Comparison of ENCODE assay signal across 23 mouse cellular contexts in the genomic region with DNA sequence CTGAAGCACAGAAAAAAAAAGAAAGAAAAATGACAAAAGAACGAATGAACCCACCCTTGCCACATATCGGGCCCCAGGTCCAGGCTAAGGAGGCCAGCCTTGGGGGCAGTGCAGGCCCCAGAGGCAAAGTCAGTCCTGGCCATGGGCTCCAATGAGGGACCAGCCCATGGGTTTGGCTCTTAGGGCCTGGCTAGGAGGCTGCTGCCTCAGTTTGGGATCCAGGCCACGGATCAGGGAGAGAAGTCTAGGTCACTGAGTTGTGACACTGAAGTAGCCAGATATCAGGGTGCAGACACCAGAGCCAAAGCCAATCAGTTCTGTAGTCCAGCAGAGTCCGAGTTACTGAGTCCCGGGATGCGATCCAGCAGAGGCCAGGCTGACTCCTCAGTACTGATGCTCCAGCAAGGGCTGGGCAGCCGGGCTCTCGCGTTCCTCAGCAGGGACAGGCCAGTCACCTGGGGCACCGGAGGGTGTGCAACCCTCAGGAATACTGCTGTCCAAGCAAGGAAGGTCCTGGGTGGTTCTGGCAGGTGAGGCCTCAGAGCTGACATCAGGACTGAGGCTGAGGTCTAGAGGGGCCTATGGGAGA. TPM values are rescaled to one million over a fixed set of nuclear protein-coding genes. Genes with fewer than 3 reads are reported as not detected.
DNase-seq lines count a peak whose midpoint lies in the region; ATAC-seq and TF ChIP-seq lines count a peak whose summit lies in the region.
"Had no signal": no experiment of that assay in that cellular context is flagged by ENCODE, and none has a peak within 500 bp of the region (broad histone marks: within the 10 kb centered on the region; RNA-seq: fewer than 3 reads in every experiment).

No protein-coding gene starts in this region.

- H3K4me3 ChIP-seq in heart, embryonic 10.5 days: no peak overlapping the region; the same call in 1 of the 2 replicates
- H3K4me3 ChIP-seq in heart, adult 2 months: no peak overlapping the region
- peak overlapping the region; percentile 60; the same call in 1 of the 2 replicates for H3K4me3 ChIP-seq in G1E (ENCODE audit: low read depth, low read length)
- no peak overlapping the region for H3K4me3 ChIP-seq in liver, embryonic 11.5 days (ENCODE audit: low read depth, low read length)

- peak overlapping the region; percentile 85 for H3K4me2 ChIP-seq in liver, embryonic 11.5 days

- peak overlapping the region; percentile 32; the same call in 1 of the 2 replicates for H3K27ac ChIP-seq in heart, embryonic 10.5 days
- H3K27ac ChIP-seq in heart, adult 2 months: no peak overlapping the region
- peak overlapping the region; percentile 91 for H3K27ac ChIP-seq in liver, embryonic 11.5 days (ENCODE audit: low read depth, low read length)
- H3K27ac ChIP-seq: hindbrain, embryonic 14.5 days; neural tube, embryonic 12.5 days had no signal

- H3K36me3 ChIP-seq in heart, embryonic 10.5 days: peaks cover 65% of the 10 kb centered on the region
- no peaks in the 10 kb centered on the region for H3K36me3 ChIP-seq in heart, adult 2 months (ENCODE audit: control insufficient read depth, insufficient read depth, low read length)
- H3K36me3 ChIP-seq in G1E (replicated peaks): peaks cover 89% of the 10 kb centered on the region
- peaks cover 22% of the 10 kb centered on the region for H3K36me3 ChIP-seq in liver, embryonic 11.5 days (ENCODE audit: control insufficient read depth, insufficient read depth, low read length)

- TF ChIP-seq CTCF in heart, adult 2 months (IDR thresholded peaks at IDR 0.05): no peak
- TF ChIP-seq CTCF in G1E (IDR thresholded peaks at IDR 0.05; ENCODE audit: low read depth, low read length): no peak

- intact Hi-C loops in heart, adult 2 months (cut with DNase I): no loop called here

- no peak overlapping the region for H3K9ac ChIP-seq in heart, adult 2 months (ENCODE audit: low read depth, low read length)
- H3K9ac ChIP-seq in liver, embryonic 11.5 days (ENCODE audit: low read depth, low read length): peak overlapping the region; percentile 50
- H3K9ac ChIP-seq: hindbrain, embryonic 14.5 days had no signal

- peaks cover 5% of the 10 kb centered on the region; the same call in 1 of the 2 replicates for H3K27me3 ChIP-seq in heart, embryonic 10.5 days (ENCODE audit: insufficient read depth, poor library complexity, severe bottlenecking)
- H3K27me3 ChIP-seq in heart, adult 2 months (ENCODE audit: control insufficient read depth, insufficient read depth, low read length): no peaks in the 10 kb centered on the region
- H3K27me3 ChIP-seq in G1E (ENCODE audit: insufficient read depth, low read length): no peaks in the 10 kb centered on the region; the same call in 1 of the 2 replicates
- H3K27me3 ChIP-seq in liver, embryonic 11.5 days (replicated peaks; ENCODE audit: control insufficient read depth, insufficient read depth, low read length): no peaks in the 10 kb centered on the region
- H3K27me3 ChIP-seq: neural tube, embryonic 12.5 days had no signal

- DNase-seq in heart, embryonic 10.5 days (ENCODE audit: low spot score): peak; percentile 76
- no peak for DNase-seq in heart, adult 2 months
- DNase-seq in G1E (ENCODE audit: low spot score): no peak
- DNase-seq in liver, embryonic 11.5 days (ENCODE audit: low spot score): no peak
- no peak for DNase-seq in thymus, postnatal 10 days (ENCODE audit: low spot score in 2 of 2)
- DNase-seq in yolk sac, embryonic 10.5 days (ENCODE audit: low spot score): no peak
- no peak for DNase-seq in right cerebral cortex, postnatal 36 days (ENCODE audit: low spot score in 2 of 2)
- DNase-seq: adrenal gland, postnatal 14 days; cerebellum, adult 8-10 months; heart, postnatal 14 days; kidney, postnatal 4 days; layer of hippocampus, adult 9-11 months; right cerebral cortex, adult 18-20 months; thymus, adult 2 months had no signal

- no peaks in the 10 kb centered on the region for H3K9me3 ChIP-seq in heart, embryonic 10.5 days
- H3K9me3 ChIP-seq in G1E (replicated peaks): no peaks in the 10 kb centered on the region
- H3K9me3 ChIP-seq in liver, embryonic 11.5 days (ENCODE audit: control insufficient read depth, low read length): no peaks in the 10 kb centered on the region
- H3K9me3 ChIP-seq: neural tube, embryonic 12.5 days had no signal

- ATAC-seq in G1E (ENCODE audit: extremely low read depth, insufficient number of reproducible peaks, low FRiP score, poor library complexity, severe bottlenecking): no peak
- peak; percentile 0; the same call in 1 of the 2 replicates for ATAC-seq in erythroblast, adult 5-6 weeks (replicated peaks; ENCODE audit: low FRiP score, poor library complexity, severe bottlenecking)
- ATAC-seq in liver, embryonic 11.5 days (replicated peaks; ENCODE audit: low FRiP score): no peak

- WGBS in heart, embryonic 10.5 days: 92% methylated on average over 10 of the region's 10 CpGs
- 93% methylated on average over 10 of the region's 10 CpGs for WGBS in heart, adult 2 months
- WGBS in liver, embryonic 11.5 days: 87% methylated on average over 10 of the region's 10 CpGs

- TF ChIP-seq POLR2A in heart, adult 2 months (IDR thresholded peaks at IDR 0.05; ENCODE audit: insufficient read depth, low read depth, low read length): no peak

- H3K4me1 ChIP-seq in heart, embryonic 10.5 days: peaks cover 55% of the 10 kb centered on the region
- H3K4me1 ChIP-seq in heart, adult 2 months (ENCODE audit: control insufficient read depth, insufficient read depth, low read length): peaks cover 10% of the 10 kb centered on the region
- peaks cover 82% of the 10 kb centered on the region for H3K4me1 ChIP-seq in G1E (ENCODE audit: insufficient read depth, low read depth, low read length)
- H3K4me1 ChIP-seq in liver, embryonic 11.5 days (replicated peaks; ENCODE audit: control insufficient read depth, insufficient read depth, low read length): peaks cover 57% of the 10 kb centered on the region

- no peak for TF ChIP-seq EP300 in heart, adult 2 months (IDR thresholded peaks at IDR 0.05; ENCODE audit: insufficient read depth, low read depth, low read length)

- H3K79me2 ChIP-seq in heart, adult 2 months (replicated peaks; ENCODE audit: control insufficient read depth, insufficient read depth, low read length): 0 out of 2 replicates have a peak, but pooled peaks cover 2% of the 10 kb centered on the region

RNA-seq across cellular contexts. Expression of a gene that starts 1.3 kb away (rescaled TPM):
- polyA plus RNA-seq in heart, embryonic 10.5 days (2016; fragmentation: Nextera tagmentation; extraction: Ambion mirVana): 24.7 and 28.9 TPM in 2 replicates
- total RNA-seq in heart, adult 2 months (2021): 10 to 100 TPM; 19.9 to 23.5 TPM
- polyA plus RNA-seq in heart, adult 2 months (2012; rRNA removed): 37.7 and 39.9 TPM in 2 replicates
- total RNA-seq in G1E (2014; fragmentation: Nextera tagmentation) (14.9 and 33.7 TPM in 2 replicates), G1E (2017) (10.3 and 13.5 TPM in 2 replicates)
- 88.4 and 107 TPM in 2 replicates for polyA plus RNA-seq in G1E (2012)
- 20.5 and 36.9 TPM in 2 replicates for total RNA-seq in erythroblast, adult 5-6 weeks (2015; ENCODE audit: low replicate concordance)
- total RNA-seq in erythroblast, adult 5-6 weeks (2017; ENCODE audit: low replicate concordance): 27.4 and 90.3 TPM in 2 replicates
- polyA plus RNA-seq in liver, embryonic 11.5 days (2014; fragmentation: Nextera tagmentation; extraction: Ambion mirVana): 32.3 and 34.8 TPM in 2 replicates

RNA-seq across cellular contexts. Expression of a gene that starts 23.8 kb away (rescaled TPM):
- polyA plus RNA-seq in heart, embryonic 10.5 days (2016; fragmentation: Nextera tagmentation; extraction: Ambion mirVana): 33.6 and 36.0 TPM in 2 replicates
- total RNA-seq in heart, adult 2 months (2021): 10 to 100 TPM; 20.8 to 23.2 TPM
- 31.5 and 31.9 TPM in 2 replicates for polyA plus RNA-seq in heart, adult 2 months (2012; rRNA removed)
- total RNA-seq in G1E (2014; fragmentation: Nextera tagmentation) (18.3 and 23.3 TPM in 2 replicates), G1E (2017) (22.2 and 22.8 TPM in 2 replicates)
- 145 and 163 TPM in 2 replicates for polyA plus RNA-seq in G1E (2012)
- 5.0 and 7.3 TPM in 2 replicates for total RNA-seq in erythroblast, adult 5-6 weeks (2015; ENCODE audit: low replicate concordance)
- 8.4 and 11.2 TPM in 2 replicates for total RNA-seq in erythroblast, adult 5-6 weeks (2017; ENCODE audit: low replicate concordance)
- polyA plus RNA-seq in liver, embryonic 11.5 days (2014; fragmentation: Nextera tagmentation; extraction: Ambion mirVana): 27.4 and 28.1 TPM in 2 replicates

RNA-seq across cellular contexts. Expression of a gene that starts 23.9 kb away (rescaled TPM):
- 20.1 and 26.3 TPM in 2 replicates for polyA plus RNA-seq in heart, embryonic 10.5 days (2016; fragmentation: Nextera tagmentation; extraction: Ambion mirVana)
- total RNA-seq in heart, adult 2 months (2021): 10 to 100 TPM; 17.5 to 18.6 TPM
- polyA plus RNA-seq in heart, adult 2 months (2012; rRNA removed): 33.6 and 40.1 TPM in 2 replicates
- total RNA-seq in G1E (2014; fragmentation: Nextera tagmentation) (50.7 and 51.0 TPM in 2 replicates), G1E (2017) (13.6 and 16.1 TPM in 2 replicates)
- polyA plus RNA-seq in G1E (2012): 178 and 200 TPM in 2 replicates
- 10.7 and 16.3 TPM in 2 replicates for total RNA-seq in erythroblast, adult 5-6 weeks (2015; ENCODE audit: low replicate concordance)
- total RNA-seq in erythroblast, adult 5-6 weeks (2017; ENCODE audit: low replicate concordance): 14.8 and 20.3 TPM in 2 replicates
- polyA plus RNA-seq in liver, embryonic 11.5 days (2014; fragmentation: Nextera tagmentation; extraction: Ambion mirVana): 22.5 and 25.0 TPM in 2 replicates

RNA-seq across cellular contexts. Expression of a gene that starts 27.5 kb away (rescaled TPM):
- 36.8 and 38.1 TPM in 2 replicates for polyA plus RNA-seq in heart, embryonic 10.5 days (2016; fragmentation: Nextera tagmentation; extraction: Ambion mirVana)
- total RNA-seq in heart, adult 2 months (2021): 10 to 100 TPM; 26.8 to 32.5 TPM
- polyA plus RNA-seq in heart, adult 2 months (2012; rRNA removed): 39.8 and 57.2 TPM in 2 replicates
- total RNA-seq in G1E (2014; fragmentation: Nextera tagmentation) (43.2 and 60.7 TPM in 2 replicates), G1E (2017) (33.0 and 37.9 TPM in 2 replicates)
- polyA plus RNA-seq in G1E (2012): 77.0 and 108 TPM in 2 replicates
- 13.1 and 25.1 TPM in 2 replicates for total RNA-seq in erythroblast, adult 5-6 weeks (2015; ENCODE audit: low replicate concordance)
- 15.5 and 22.0 TPM in 2 replicates for total RNA-seq in erythroblast, adult 5-6 weeks (2017; ENCODE audit: low replicate concordance)
- 57.1 and 57.7 TPM in 2 replicates for polyA plus RNA-seq in liver, embryonic 11.5 days (2014; fragmentation: Nextera tagmentation; extraction: Ambion mirVana)

RNA-seq across cellular contexts. Expression of a gene that starts 39.4 kb away (rescaled TPM):
- 0.15 TPM in 1 of 2 replicates, not detected in the other for polyA plus RNA-seq in heart, embryonic 10.5 days (2016; fragmentation: Nextera tagmentation; extraction: Ambion mirVana)
- not detected for total RNA-seq in heart, adult 2 months (2021)
- not detected in 2 replicates for polyA plus RNA-seq in heart, adult 2 months (2012; rRNA removed)
- total RNA-seq in G1E (2014; fragmentation: Nextera tagmentation) (not detected in 2 replicates), G1E (2017) (not detected in 2 replicates)
- 0.07 and 0.10 TPM in 2 replicates for polyA plus RNA-seq in G1E (2012)
- total RNA-seq in erythroblast, adult 5-6 weeks (2015; ENCODE audit: low replicate concordance): not detected in 2 replicates
- not detected in 2 replicates for total RNA-seq in erythroblast, adult 5-6 weeks (2017; ENCODE audit: low replicate concordance)
- 0.14 TPM in 1 of 2 replicates, not detected in the other for polyA plus RNA-seq in liver, embryonic 11.5 days (2014; fragmentation: Nextera tagmentation; extraction: Ambion mirVana)
- total RNA-seq: adrenal gland, postnatal 14 days; common myeloid progenitor, adult 5-6 weeks; gastrocnemius, adult 18-20 months; heart, postnatal 14 days had no signal
- polyA plus RNA-seq: embryonic facial prominence, embryonic 11.5 days; heart, embryonic 11.5 days; macrophage; midbrain, embryonic 11.5 days had no signal
